Mouse (Mus musculus) erythroblast, embryonic 14.5 days (primary cell): ENCODE results near the gene Bmpr2.

ENCODE experiments used
- GATA1 ChIP-seq: IDR thresholded peaks from 2 replicates; pipeline ENCODE4 v1.6.1; 2012; ENCODE audit warnings: low read length, inconsistent platforms, mixed read lengths
- TAL1 ChIP-seq: IDR thresholded peaks from 3 replicates; pipeline ENCODE4 v1.6.1; 2012; ENCODE audit warnings: low read length, inconsistent platforms, mixed read lengths

GRCm38 (mm10) chr1:59883349-59884134, 120.3 kb downstream of the Bmpr2 start:
- TF ChIP-seq TAL1 (no peak), GATA1 (no peak)
